Mouse (Mus musculus): ENCODE data around the gene Plcd4. TPM values are rescaled to one million over a fixed set of nuclear protein-coding genes. Genes with fewer than 3 reads are reported as not detected.
"Not testable (repeated sequence)": the region's sequence is repeated elsewhere in the genome, so short reads cannot be mapped to it uniquely, and the experiment has no call there.

Gene Plcd4
- 0.10 TPM in 1 of 2 replicates, not detected in the other for polyA plus RNA-seq (2014; fragmentation: Nextera tagmentation; extraction: Ambion mirVana)

- H3K9me3 ChIP-seq (ENCODE audit: control insufficient read depth, low read length) = no peaks in the 10 kb centered on the region
- H3K27me3 ChIP-seq (replicated peaks; ENCODE audit: control insufficient read depth, insufficient read depth, low read length) = peaks cover 4% of the 10 kb centered on the region
- no peak within 1 kb of the TSS for H3K4me2 ChIP-seq
- no peak within 1 kb of the TSS for H3K9ac ChIP-seq (ENCODE audit: low read depth, low read length)
- ATAC-seq (replicated peaks; ENCODE audit: low FRiP score) (no peak), DNase-seq (ENCODE audit: low spot score) (no peak)
- 7% methylated on average over 6 of the region's 6 CpGs for WGBS
- no peak within 1 kb of the TSS for H3K27ac ChIP-seq (ENCODE audit: low read depth, low read length)
- no peaks in the 10 kb centered on the region for H3K36me3 ChIP-seq (ENCODE audit: control insufficient read depth, insufficient read depth, low read length)
- H3K4me1 ChIP-seq (replicated peaks; ENCODE audit: control insufficient read depth, insufficient read depth, low read length) = no peaks in the 10 kb centered on the region
- no peak within 1 kb of the TSS for H3K4me3 ChIP-seq (ENCODE audit: low read depth, low read length)
These were observed at the start of gene Plcd4 for GRCm38 (mm10) chr1:74542451-74542961. Plcd4 (plus strand) TSS chr1:74542888.

- 90% methylated on average over 1 of the region's 1 CpGs for WGBS
- H3K36me3 ChIP-seq (ENCODE audit: control insufficient read depth, insufficient read depth, low read length) = 0 out of 2 replicates have a peak, but pooled peaks cover 5% of the 10 kb centered on the region
- no peak overlapping the region for H3K27ac ChIP-seq (ENCODE audit: low read depth, low read length)
- no peak overlapping the region for H3K4me2 ChIP-seq
- H3K4me3 ChIP-seq (ENCODE audit: low read depth, low read length) = no peak overlapping the region
- H3K9me3 ChIP-seq (ENCODE audit: control insufficient read depth, low read length) = no peaks in the 10 kb centered on the region
- peaks cover 9% of the 10 kb centered on the region; the same call in 1 of the 2 replicates for H3K4me1 ChIP-seq (replicated peaks; ENCODE audit: control insufficient read depth, insufficient read depth, low read length)
- H3K9ac ChIP-seq (ENCODE audit: low read depth, low read length) = no peak overlapping the region
- ATAC-seq (replicated peaks; ENCODE audit: low FRiP score) = no peak
- DNase-seq (ENCODE audit: low spot score) = no peak
- H3K27me3 ChIP-seq (replicated peaks; ENCODE audit: control insufficient read depth, insufficient read depth, low read length) = no peaks in the 10 kb centered on the region
These were observed 41.6 kb upstream of the Plcd4 start for GRCm38 (mm10) chr1:74501106-74501505.

- under 1% methylated on average over 22 of the region's 22 CpGs for WGBS
- H3K9me3 ChIP-seq (ENCODE audit: control insufficient read depth, low read length) = no peaks in the 10 kb centered on the region
- H3K4me1 ChIP-seq (replicated peaks; ENCODE audit: control insufficient read depth, insufficient read depth, low read length) = peaks cover 25% of the 10 kb centered on the region
- ATAC-seq (replicated peaks; ENCODE audit: low FRiP score) = peak; percentile 63; the same call in 1 of the 2 replicates
- no peak overlapping the region; the same call in 1 of the 2 replicates for H3K27ac ChIP-seq (ENCODE audit: low read depth, low read length)
- peak overlapping the region; percentile 86 for H3K4me2 ChIP-seq
- H3K27me3 ChIP-seq (replicated peaks; ENCODE audit: control insufficient read depth, insufficient read depth, low read length) = no peaks in the 10 kb centered on the region
- H3K4me3 ChIP-seq (ENCODE audit: low read depth, low read length) = peak overlapping the region; percentile 96
- no peak for DNase-seq (ENCODE audit: low spot score)
- H3K9ac ChIP-seq (ENCODE audit: low read depth, low read length) = peak overlapping the region; percentile 76
- 0 out of 2 replicates have a peak, but pooled peaks cover 3% of the 10 kb centered on the region for H3K36me3 ChIP-seq (ENCODE audit: control insufficient read depth, insufficient read depth, low read length)
These were observed 37.3 kb upstream of the Plcd4 start for GRCm38 (mm10) chr1:74505393-74505720.

- DNase-seq (ENCODE audit: low spot score) = peak; percentile 100
- under 1% methylated on average over 63 of the region's 64 CpGs for WGBS
- peak within 1 kb of the TSS; percentile 86 for H3K4me2 ChIP-seq
- peak; percentile 97 for ATAC-seq (replicated peaks; ENCODE audit: low FRiP score)
- H3K4me3 ChIP-seq (ENCODE audit: low read depth, low read length) = peak within 1 kb of the TSS; percentile 96
- H3K27me3 ChIP-seq (replicated peaks; ENCODE audit: control insufficient read depth, insufficient read depth, low read length) = no peaks in the 10 kb centered on the region
- peak within 1 kb of the TSS; percentile 95 for H3K27ac ChIP-seq (ENCODE audit: low read depth, low read length)
- 0 out of 2 replicates have a peak, but pooled peaks cover 3% of the 10 kb centered on the region for H3K36me3 ChIP-seq (ENCODE audit: control insufficient read depth, insufficient read depth, low read length)
- H3K9ac ChIP-seq (ENCODE audit: low read depth, low read length) = peak within 1 kb of the TSS; percentile 96
- H3K4me1 ChIP-seq (replicated peaks; ENCODE audit: control insufficient read depth, insufficient read depth, low read length) = peaks cover 27% of the 10 kb centered on the region
- H3K9me3 ChIP-seq (ENCODE audit: control insufficient read depth, low read length) = no peaks in the 10 kb centered on the region
These were observed 36.8 kb upstream of the Plcd4 start, which contains the start of gene Cnot9 for GRCm38 (mm10) chr1:74505721-74506464. Cnot9 (plus strand) TSS chr1:74506058.

GRCm38 (mm10) chr1:74506471-74506881, 36.2 kb upstream of the Plcd4 start:
- peaks cover 27% of the 10 kb centered on the region for H3K4me1 ChIP-seq (replicated peaks; ENCODE audit: control insufficient read depth, insufficient read depth, low read length)
- peak overlapping the region; percentile 96 for H3K4me3 ChIP-seq (ENCODE audit: low read depth, low read length)
- H3K9ac ChIP-seq (ENCODE audit: low read depth, low read length) = peak overlapping the region; percentile 96
- peak overlapping the region; percentile 73 for H3K4me2 ChIP-seq
- ATAC-seq (replicated peaks; ENCODE audit: low FRiP score) (peak; percentile 38), DNase-seq (ENCODE audit: low spot score) (peak; percentile 76)
- H3K27ac ChIP-seq (ENCODE audit: low read depth, low read length) = peak overlapping the region; percentile 95
- under 1% methylated on average over 34 of the region's 34 CpGs for WGBS
- 0 out of 2 replicates have a peak, but pooled peaks cover 3% of the 10 kb centered on the region for H3K36me3 ChIP-seq (ENCODE audit: control insufficient read depth, insufficient read depth, low read length)
- H3K27me3 ChIP-seq (replicated peaks; ENCODE audit: control insufficient read depth, insufficient read depth, low read length) = no peaks in the 10 kb centered on the region
- H3K9me3 ChIP-seq (ENCODE audit: control insufficient read depth, low read length) = no peaks in the 10 kb centered on the region

GRCm38 (mm10) chr1:74507780-74508179, 34.9 kb upstream of the Plcd4 start:
- H3K4me3 ChIP-seq (ENCODE audit: low read depth, low read length) = peak overlapping the region; percentile 96
- peaks cover 27% of the 10 kb centered on the region for H3K4me1 ChIP-seq (replicated peaks; ENCODE audit: control insufficient read depth, insufficient read depth, low read length)
- H3K9ac ChIP-seq (ENCODE audit: low read depth, low read length) = peak overlapping the region; percentile 96
- WGBS = 89% methylated on average over 2 of the region's 2 CpGs
- no peaks in the 10 kb centered on the region for H3K9me3 ChIP-seq (ENCODE audit: control insufficient read depth, low read length)
- H3K4me2 ChIP-seq = peak overlapping the region; percentile 73
- DNase-seq (ENCODE audit: low spot score) (no peak), ATAC-seq (replicated peaks; ENCODE audit: low FRiP score) (no peak)
- H3K36me3 ChIP-seq (ENCODE audit: control insufficient read depth, insufficient read depth, low read length) = 0 out of 2 replicates have a peak, but pooled peaks cover 3% of the 10 kb centered on the region
- H3K27ac ChIP-seq (ENCODE audit: low read depth, low read length) = no peak overlapping the region
- no peaks in the 10 kb centered on the region for H3K27me3 ChIP-seq (replicated peaks; ENCODE audit: control insufficient read depth, insufficient read depth, low read length)

- peaks cover 5% of the 10 kb centered on the region; the same call in 1 of the 2 replicates for H3K36me3 ChIP-seq (ENCODE audit: control insufficient read depth, insufficient read depth, low read length)
These were observed 31.4 kb upstream of the Plcd4 start for GRCm38 (mm10) chr1:74511306-74511705.

GRCm38 (mm10) chr1:74512999-74513398, 29.7 kb upstream of the Plcd4 start:
- not testable (repeated sequence) for H3K27me3 ChIP-seq (replicated peaks; ENCODE audit: control insufficient read depth, insufficient read depth, low read length); H3K4me3 ChIP-seq (ENCODE audit: low read depth, low read length); ATAC-seq (replicated peaks; ENCODE audit: low FRiP score); H3K9me3 ChIP-seq (ENCODE audit: control insufficient read depth, low read length); H3K9ac ChIP-seq (ENCODE audit: low read depth, low read length); DNase-seq (ENCODE audit: low spot score); H3K4me2 ChIP-seq; H3K27ac ChIP-seq (ENCODE audit: low read depth, low read length); H3K36me3 ChIP-seq (ENCODE audit: control insufficient read depth, insufficient read depth, low read length)
- WGBS = 88% methylated on average over 1 of the region's 1 CpGs
- peaks cover 14% of the 10 kb centered on the region for H3K4me1 ChIP-seq (replicated peaks; ENCODE audit: control insufficient read depth, insufficient read depth, low read length)

More at GRCm38 (mm10) chr1:74511306-74511705, 31.4 kb upstream of the Plcd4 start:
- ATAC-seq (replicated peaks; ENCODE audit: low FRiP score) (no peak), DNase-seq (ENCODE audit: low spot score) (no peak)
- H3K27me3 ChIP-seq (replicated peaks; ENCODE audit: control insufficient read depth, insufficient read depth, low read length) = no peaks in the 10 kb centered on the region
- 93% methylated on average over 5 of the region's 5 CpGs for WGBS
- H3K9me3 ChIP-seq (ENCODE audit: control insufficient read depth, low read length) = no peaks in the 10 kb centered on the region
- H3K4me1 ChIP-seq (replicated peaks; ENCODE audit: control insufficient read depth, insufficient read depth, low read length) = peaks cover 21% of the 10 kb centered on the region
- H3K4me2 ChIP-seq = no peak overlapping the region
- H3K9ac ChIP-seq (ENCODE audit: low read depth, low read length) = no peak overlapping the region
- H3K27ac ChIP-seq (ENCODE audit: low read depth, low read length) = no peak overlapping the region
- H3K4me3 ChIP-seq (ENCODE audit: low read depth, low read length) = no peak overlapping the region

Data from liver, embryonic 11.5 days (tissue).